Mouse (Mus musculus) thymus, postnatal 36 days (tissue): ENCODE data around the gene Fat3.

Source experiments
- DNase-seq, 2 experiments: peaks; one replicate each; pipeline ENCODE4 v3.0.0; 2022; ENCODE audit warnings: mixed read lengths in 2 of 2

Fat3 gene

DNA sequence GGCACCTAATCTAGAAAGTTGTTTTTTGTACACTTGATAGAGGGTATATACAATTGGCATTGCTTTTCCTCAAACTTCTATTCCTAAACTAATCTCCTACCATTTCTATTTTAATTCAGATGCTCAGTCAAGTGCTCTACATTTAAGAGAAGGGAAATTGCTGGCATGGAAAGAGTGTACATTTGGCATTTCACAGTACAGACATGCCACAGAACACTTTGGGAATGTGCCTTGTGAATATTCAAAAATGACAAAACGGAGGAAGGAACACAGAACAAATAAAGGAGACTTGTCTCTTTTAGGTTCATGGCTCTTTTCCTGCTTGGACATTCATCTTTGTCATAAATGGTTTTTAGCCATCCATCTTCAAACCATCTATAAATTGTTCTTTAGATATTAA, 498.1 kb downstream of the Fat3 start:
- DNase-seq = no peak

DNA sequence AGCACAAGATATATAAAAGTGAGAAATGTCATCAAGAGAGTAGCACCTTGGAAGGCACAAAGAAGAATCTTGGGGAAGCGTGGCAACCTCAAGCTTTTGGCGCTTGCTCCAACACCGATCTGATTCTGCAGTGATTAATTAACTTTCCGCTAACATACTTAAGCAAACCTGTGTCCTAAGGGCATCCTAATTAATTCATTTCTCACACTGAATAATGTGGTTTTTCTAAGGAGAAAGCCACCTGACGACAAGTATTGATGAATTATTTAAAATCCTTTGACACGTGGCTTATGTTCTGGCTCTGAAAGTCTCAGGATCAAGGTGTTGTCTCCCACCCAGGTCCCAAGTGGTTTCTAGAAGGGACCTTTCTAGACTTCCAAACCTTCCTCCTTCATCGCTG, 506.3 kb downstream of the Fat3 start:
- DNase-seq = no peak

DNA sequence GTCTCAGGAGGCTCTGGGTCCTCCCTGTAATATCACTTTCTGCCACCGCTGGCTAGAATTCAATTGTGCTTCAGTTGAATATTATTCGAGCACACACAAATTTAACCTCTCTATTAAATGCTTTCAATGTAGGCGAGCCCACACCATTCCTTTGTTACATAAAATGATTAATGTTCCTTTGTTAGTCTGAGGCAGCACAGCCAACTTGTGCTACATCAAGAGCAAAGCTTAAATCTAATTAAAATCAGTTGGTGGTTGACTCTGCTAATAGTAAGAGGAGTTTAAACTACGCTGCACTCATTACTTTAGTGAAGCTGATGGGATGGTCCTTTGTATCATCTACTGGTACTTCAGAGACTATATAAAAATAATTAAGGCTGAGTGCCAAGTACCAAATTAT, 506.9 kb downstream of the Fat3 start:
- no peak for DNase-seq

DNA sequence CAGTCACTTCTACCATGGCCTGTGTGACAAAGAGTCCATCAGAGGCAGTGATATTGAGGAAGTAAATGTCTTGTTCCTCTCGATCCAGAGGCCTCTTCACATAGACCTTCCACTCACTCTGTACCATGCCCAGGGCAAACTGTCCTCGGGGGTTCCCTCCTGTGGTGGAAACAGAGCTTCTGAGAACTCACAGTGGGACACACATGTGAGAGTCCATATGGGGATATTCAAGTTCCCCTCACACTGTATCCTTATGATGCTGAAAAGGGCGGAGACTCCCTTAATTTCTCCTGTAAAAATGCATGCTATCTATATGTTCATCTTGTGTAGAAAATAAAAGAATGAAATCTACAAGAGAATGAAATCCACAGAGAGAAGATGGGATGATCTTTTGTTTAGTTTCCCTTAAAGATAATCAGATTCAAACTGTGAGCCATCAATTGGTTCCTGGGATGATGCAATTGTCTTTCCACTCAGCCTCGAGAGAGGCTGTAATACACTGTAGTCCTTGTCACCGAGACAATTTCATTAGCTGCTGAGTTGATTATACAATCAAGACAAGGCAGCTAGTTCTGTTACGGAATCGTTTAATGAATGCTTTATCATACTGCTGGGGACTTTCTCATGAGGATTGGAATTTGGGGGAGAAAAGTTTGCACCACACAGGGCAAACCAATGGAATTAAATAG, 508.8 kb downstream of the Fat3 start:
- no peak for DNase-seq

DNA sequence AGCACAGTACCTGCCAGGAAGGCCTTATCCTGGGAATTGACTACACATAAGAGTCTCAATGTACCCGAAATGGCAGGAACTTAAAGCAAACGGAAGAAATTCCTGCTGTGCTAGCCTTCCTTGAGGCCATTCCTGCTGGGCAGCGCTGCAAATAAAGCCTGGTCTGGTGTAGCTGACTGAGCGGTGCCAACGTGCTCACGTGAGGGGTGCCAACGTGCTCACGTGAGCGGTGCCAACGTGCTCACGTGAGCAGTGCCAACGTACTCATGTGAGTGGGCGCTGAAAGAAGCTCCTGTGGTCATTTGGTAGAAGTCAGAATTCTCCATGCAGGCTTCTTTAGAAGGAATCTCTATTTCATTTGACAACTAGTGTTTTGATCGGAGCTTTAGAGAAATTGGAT, 522.8 kb downstream of the Fat3 start:
- DNase-seq = no peak

DNA sequence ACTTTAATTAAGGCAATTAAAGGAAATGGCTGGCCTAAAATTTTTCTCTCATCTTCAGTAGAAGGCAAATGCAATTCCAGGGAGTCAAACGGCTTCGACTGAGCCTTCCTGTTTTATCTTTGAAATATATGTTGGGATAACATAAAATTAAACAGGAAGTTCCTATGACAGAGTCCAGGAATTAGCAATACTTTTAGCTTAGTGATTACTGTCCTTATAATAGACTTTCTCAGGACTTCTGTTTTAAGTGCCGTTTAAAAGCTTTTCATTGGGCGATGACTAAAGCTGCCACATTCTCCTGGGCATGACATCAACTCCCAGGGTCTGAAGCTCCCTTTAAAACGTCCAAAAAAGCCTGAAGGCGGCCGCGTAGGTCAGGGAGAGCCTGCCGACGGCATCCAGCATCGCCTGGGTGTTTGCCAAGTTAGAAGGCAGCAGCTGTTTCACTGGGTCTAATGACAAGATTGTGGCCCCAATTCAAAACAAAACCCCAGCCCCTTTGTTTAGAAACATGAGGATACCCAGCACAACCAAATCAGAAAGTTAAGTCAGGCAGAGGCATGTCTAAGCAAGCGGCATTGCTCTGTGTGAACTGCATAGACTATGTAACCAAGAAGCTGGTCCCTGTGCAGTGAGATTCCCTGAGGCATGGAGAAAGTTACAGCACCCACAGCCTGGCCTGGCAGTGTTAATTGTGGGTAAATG, 524.0 kb downstream of the Fat3 start:
- no peak for DNase-seq

DNA sequence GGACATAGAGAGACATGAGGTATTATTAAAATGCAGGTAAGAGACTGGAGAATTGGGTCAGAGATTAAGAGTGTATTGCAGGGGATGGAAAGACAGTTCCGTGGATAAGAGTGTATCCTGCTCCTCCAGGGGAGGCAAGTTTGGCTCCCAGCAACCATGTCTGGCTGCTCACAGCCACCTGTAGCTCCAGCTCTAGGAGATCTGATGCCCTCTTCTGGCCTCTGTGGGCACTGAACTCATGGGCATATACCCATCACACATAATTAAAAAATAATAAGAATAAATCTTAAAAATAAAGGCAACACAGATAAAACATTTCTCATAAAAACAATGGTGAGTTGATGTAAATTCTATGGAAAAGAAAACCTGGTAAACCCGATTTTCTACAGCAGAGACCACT, 525.1 kb downstream of the Fat3 start:
- no peak for DNase-seq

DNA sequence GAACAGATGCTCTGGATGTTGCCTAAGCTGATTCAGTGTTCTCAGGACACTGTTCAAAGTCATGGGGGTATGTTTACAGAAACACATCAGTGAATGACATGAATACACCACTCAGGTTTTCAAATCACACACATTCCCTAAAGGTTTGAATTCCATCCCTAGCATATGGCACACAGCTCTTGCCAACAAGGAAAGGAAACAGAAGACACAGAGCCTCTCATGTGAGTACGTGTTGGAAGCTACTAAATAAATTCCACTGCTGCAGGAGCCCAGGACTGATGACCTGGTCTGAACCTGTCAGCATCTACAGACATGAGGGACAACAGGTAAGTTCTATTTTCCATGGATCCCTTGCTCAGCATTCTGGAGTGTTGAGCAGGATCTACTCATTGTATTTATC, 528.9 kb downstream of the Fat3 start:
- no peak for DNase-seq

DNA sequence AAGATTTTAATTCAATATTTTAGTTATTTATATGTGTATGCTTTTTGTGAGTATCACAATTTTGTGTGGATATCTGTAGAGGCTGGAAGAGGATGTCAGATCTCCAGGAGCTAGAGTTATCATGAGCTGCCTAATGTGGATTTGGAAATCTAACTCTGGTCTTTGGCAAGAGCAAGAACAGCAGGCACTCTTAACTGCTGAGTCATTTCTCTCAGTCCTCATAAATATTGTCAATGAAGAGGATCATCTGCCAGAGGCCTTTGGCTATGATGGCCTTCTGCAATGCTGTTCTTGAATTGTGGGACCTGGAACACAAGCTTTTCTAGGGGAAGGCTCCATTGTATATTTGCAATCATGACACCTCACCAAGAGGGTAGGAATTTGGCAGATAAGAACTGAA, 529.7 kb downstream of the Fat3 start:
- no peak for DNase-seq

DNA sequence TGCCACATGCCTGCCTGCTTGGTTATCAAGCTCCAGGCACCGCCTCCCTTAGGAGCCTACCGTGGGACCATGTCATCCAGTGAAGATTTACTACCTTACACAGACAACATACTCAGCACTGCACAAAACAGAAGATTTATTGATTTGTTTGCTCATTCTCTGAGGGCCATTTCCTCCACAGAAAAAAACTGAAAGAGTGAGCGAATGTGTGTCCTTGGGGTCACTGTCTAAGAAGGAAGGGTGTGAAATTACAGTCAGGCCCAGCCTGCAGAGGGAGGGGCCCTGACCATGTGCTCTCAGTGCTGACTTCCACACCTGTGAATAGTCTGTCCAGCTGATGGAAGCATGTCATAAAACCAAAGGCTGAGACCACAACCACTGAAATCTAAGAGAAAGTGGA, 536.9 kb downstream of the Fat3 start:
- no peak for DNase-seq

DNA sequence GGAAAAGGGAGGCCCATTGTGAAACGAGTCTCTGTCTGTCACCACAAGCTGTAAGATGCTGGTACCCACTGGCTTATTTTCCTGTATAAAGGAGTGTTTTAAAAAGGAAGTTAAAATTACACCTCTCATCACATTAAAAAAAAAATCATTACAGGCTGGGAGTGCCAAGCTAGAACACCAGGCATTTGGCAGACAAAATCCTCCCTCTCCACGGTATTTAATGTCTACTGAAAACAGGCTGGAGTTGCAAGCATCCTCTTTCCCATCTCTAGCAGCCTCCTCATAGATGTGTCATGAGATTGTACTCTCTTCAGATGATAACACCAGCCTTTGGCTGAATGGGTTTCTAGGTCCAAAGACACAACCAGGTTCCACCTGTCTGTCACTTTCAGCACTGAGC, 538.2 kb downstream of the Fat3 start:
- DNase-seq = no peak

DNA sequence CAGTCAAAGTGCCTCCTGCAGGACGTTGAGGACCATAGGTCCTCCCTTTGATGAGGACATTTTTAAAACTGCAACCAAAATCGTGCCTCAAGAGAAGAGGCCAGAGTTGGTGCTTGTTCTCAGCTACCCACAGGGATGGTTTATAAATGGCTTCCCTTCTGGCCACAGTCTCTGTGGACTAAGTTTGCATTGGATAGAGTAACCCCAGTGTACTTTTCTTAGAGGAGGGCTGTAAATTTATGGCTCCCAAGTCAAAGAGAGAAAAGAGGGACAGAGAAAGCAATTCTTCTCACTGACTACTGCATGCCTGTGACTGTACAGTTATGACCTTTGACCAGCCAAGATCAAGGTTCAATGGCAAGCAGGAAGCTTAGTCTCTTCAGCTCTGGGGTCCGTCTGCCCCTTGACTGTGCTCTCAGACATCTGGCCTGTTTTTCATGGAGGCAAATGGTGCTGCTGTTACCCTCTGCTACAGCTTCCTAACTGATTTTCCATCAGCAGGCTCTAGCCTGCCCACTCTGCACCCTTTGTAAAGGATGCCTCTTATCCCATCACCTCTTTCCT, 542.8 kb downstream of the Fat3 start:
- no peak for DNase-seq

DNA sequence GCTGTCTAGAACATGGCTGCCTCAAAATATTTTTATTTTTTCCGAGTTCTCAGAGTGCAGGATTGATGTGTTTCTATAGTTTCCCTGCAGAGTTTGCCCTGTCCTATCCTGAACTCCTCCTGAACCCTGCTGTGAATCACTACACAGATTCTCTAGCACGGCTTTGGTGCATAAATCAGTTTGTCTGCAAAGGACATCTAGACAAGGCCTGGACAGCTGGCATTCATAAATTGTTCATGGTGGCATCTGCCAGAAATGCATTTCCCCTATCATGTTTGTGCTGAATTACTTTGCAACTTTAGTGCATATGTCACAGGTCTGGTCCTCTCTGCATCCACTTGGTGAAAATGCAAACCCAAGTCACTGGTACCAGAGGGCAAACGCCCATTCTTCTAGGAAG, 543.3 kb downstream of the Fat3 start:
- DNase-seq = no peak

DNA sequence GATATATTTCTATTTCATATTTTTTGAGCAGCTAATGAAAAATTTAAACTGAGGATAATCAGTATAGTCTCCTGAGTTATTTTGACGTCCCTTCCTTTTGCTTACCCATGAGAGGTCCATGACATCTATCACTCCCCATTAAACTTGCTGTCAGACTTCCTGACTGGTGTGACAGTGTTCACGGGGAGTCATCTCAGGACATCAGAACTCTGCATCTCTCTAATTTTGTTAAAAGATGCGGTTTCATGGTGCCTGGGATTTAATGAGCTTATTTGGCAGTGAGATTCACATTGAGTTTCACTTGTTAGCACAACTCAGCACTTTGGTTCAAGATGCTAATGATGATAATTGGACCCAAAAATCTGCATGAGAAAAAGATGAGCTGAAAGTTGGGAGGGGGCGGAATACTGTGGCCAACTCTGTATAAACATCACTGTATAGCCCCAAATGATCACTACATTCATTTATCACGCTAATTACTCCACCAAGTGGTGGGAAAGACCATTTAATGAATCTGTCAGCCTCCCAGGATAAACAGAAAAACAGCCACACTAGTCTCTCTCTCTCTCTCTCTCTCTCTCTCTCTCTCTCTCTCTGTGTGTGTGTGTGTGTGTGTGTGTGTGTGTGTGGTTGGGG, 545.8 kb downstream of the Fat3 start:
- no peak for DNase-seq

DNA sequence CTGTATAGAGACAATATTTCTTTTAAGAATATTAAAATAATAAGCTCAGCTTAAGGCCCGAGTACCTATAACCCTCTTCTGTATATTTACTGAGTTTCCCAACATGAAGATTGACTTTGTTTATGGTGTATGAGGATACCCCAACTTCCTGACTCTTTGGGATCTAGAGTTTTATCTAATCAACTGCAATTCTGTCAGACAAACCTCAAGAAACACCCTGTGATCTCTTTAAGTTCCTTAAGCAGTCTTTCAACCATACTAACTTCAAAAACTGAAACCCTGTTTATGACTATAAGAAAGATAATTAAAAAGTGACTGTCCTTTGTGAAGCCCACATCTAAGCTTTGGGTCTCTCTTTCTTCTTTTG, 546.8 kb downstream of the Fat3 start:
- no peak for DNase-seq

DNA sequence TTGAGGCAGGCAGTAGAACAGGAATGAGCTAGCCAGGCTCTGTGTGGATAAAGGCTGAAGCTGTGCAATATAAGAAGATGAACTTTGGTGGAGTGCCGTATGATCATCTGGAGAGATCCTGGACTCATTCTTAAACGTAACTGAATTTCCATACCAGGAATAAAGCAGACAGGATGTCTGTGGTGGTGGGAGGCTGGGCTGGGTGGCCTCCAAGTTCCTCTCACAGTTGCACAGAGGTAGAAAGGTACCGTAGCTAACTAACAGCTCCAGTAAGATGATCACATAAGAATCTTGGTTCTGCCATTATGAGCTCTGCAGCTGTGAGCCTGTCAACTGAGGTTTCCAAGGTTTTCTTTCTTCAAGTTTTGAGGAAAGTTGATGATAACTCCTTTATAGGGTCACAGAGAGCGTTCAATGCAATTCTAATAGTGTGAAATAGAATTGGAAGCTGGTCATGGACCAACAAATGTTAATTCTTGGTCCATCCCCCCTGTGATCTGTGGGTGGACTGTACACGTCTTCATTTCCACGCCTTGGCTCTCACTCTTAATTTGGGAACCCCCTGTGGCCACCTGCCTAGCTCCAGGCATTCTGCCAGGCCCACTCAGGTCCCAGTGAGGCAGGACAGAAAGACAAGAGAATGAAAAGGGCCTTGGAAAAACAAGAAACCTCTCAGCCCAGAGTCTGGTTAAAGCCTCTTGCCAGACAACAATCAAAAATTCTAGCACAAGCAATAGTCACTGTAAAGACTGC, 547.3 kb downstream of the Fat3 start:
- no peak for DNase-seq

DNA sequence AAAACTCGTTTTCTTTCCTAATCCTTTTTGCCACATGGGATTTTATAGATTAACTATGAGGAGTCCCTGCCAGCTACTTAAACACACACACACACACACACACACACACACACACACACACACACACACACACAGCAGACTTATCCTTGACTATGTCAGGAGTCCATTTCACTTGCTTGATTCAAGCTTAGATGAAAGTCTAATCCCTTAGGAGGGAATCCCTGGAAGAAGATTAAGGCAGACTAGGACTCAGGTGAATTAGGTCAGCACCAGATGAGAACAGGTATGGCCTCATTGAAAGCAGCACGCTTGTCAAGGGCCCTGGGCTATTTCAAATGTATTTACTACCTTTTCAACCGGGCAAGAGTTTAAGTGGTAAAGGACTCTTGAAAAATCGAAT, 553.0 kb downstream of the Fat3 start:
- no peak for DNase-seq

DNA sequence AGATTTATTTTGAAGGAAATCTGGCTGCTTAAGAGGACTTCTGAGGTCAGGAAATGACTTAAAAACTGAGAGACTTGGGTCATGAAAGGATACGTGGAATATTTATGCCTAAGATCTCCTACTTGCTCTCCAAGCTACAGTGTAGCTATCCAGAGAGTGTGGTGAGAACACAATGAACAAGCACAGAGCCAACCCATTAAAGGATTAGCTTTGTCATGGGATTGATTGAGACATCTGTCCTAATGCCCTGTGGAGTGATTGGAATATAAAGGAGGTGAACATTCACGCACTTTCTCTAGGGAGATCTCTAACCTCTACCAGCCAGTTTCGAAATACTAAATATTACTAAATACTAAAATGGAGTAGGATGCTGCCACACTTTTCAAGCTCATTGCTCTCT, 556.9 kb downstream of the Fat3 start:
- no peak for DNase-seq

DNA sequence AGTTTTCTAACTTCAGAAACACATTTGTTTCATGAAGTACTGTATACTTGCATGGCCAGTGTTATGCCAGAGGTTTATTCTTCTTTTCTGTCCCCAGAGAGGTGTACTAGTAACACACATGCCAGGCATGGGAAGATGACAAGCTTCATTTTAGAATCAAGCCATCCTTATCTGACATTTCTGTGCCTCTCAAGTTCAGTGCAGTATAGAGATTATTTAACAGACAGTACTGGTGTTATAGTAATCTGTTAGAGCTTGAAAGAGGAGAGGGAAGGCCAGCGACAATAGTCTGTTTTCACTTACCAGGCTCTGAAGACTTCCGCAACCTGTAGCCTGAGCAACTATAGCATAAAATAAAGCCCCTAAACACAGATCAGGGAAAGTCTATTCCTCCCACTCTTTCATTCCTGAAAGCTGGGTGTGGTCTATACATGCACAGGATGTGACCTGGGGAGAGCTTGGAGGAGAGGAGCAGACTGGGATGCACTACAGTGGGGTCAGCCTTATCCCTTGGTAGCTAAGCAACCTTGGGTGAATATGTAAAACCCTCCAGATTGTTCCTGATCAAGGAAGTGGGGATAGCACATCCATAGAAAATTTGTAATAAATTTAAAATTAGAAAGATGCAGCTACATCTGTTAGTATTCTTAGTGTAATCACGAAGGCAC, 557.5 kb downstream of the Fat3 start:
- DNase-seq = no peak

DNA sequence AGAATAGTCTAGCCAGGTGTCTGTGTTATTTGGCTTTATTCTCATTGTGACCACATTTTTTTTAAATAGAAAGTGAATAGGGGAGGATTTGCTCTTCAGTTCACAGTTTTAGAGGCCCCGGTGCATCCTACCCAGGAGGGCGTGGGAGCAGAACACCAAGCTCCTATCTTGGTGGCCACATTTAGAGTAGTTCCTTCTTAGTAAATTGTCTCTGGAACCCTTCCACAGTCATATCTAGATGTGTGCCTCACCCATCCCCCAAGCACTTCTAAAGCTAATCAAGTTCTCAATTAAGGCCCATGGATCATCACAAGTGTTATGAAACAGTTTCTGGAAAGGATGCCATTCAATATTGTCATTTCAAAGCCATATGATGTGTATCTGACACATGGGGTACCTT, 559.3 kb downstream of the Fat3 start:
- DNase-seq = no peak

DNA sequence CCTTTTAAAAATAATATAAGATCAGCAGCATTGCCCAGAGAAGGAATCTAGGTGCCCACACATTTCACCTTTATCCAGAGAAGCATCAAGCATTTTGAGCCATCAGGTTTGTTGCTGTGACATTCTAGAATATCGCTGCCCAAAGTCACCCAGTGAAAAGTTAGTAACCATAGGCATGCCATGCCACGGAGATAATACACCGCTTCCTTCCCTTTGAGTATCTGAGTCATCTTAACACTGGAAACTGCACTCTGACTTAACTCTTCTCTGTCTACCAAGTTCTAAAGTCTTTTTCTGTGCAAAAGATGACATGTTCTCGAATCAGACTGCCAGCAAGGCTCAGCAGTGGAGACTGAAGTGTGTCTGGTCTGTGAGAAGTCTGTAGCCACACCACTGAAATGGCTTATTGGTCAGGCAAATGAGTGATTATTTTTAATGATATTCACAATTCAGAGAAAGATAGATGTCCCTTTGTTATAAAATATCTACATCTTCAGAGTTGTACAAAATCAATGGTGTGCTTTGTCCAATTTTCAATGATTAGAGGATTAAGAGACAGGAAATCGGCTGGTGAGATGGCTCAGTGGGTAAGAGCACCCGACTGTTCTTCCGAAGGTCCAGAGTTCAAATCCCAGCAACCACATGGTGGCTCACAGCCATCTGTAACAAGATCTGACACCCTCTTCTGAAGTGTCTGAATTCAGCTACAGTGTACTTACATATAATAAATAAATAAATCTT, 560.0 kb downstream of the Fat3 start:
- DNase-seq = no peak

DNA sequence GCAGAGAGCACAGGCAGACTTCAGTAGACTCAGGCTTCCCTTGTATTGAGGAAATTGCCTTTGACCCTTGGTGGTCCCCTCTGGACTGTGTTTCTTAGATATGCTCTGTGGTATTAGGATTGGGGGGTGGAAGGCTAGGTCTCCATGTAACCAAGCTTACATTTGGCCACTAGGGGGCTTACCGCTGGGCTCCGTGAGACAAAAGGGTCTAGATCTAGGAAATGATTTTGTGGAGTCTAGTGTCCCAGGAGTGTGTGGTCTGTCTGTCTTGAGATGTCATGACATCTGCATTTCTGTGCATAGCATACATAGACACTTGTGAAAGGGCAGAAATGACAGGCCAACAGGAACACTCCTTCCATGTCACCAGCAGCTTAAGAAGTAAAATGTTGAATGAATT, 561.5 kb downstream of the Fat3 start:
- no peak for DNase-seq
